Mouse (Mus musculus) embryonic fibroblast, embryonic 13.5 days (primary cell): Measurements from ENCODE around the gene Mfap1a.
"Not testable (repeated sequence)": the region's sequence is repeated elsewhere in the genome, so short reads cannot be mapped to it uniquely, and the experiment has no call there.

Source experiments
- CTCF ChIP-seq: IDR thresholded peaks from 2 replicates; pipeline ENCODE4 v1.5.1; 2011; ENCODE audit warnings: mild to moderate bottlenecking, control low read depth, low read length, moderate library complexity, borderline replicate concordance; ENCODE audit not compliant: insufficient read depth
- POLR2A ChIP-seq: IDR thresholded peaks from 2 replicates; pipeline ENCODE4 v1.6.1; 2011; ENCODE audit warnings: low read depth, mild to moderate bottlenecking, control low read depth, low read length, moderate library complexity

DNA sequence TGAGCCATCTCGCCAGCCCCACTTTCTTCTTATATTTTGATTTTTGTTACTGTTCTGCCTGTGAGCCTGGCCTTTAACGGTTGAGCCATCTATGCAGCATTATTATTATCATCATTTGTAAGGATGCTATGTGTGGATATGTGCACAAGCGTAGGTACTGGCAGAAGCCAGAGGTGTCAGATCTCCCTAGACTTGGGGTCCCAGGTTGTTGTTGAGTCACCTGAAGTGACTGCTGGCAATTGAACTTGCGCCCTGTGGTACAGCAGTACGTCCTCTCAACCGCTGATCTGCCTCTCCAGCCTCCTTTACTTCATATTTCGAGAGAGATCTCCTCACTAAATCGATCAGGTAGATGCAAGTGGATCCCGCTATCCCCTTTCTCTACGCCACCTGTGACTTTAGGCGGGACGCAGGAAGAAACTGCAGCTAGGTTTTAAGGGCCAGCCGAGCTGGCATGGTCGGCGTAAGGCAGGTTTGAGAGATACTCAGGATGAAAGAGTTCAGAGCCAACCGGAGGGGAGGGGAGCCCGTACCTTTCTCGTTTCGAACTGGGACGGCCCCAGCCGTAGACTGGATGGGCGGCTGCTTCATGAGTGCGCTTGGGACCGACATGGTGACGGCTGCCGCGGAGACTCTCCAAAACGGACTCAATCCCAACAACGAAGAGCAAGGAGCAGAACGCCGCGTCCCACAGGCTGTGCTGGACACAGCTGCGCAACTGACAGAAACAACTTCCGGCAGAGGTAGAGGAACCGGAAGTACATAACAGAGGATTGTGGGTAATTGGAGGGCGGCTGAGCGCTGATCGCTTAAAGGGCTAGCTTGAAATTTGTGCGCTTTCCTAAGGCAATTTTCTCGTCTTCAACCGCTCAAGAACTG lies 32.9 kb downstream of the Mfap1a start, which contains the start of gene Mfap1b:
- TF ChIP-seq CTCF, result not testable (repeated sequence)
- TF ChIP-seq POLR2A, result peak; percentile 95
